Mouse (Mus musculus): ENCODE measurements at regions not wholly inside any gene's neighbourhood (a gene's known extent, or its start where the extent isn't known, plus 50 kb on each side); places are given as distances from the start of the nearest gene placed in this dataset.

GRCm38 (mm10) chr4:124393595-124393994 is 217.0 kb downstream of the 3100002H09Rik start:
- WGBS, result 59% methylated on average over 10 of the region's 10 CpGs
- H3K36me3 ChIP-seq (ENCODE audit: control insufficient read depth, insufficient read depth, low read length), result no peaks in the 10 kb centered on the region
- H3K9me3 ChIP-seq (ENCODE audit: control insufficient read depth, low read length), result no peaks in the 10 kb centered on the region
- no peak overlapping the region for H3K9ac ChIP-seq (ENCODE audit: low read depth, low read length)
- H3K4me2 ChIP-seq (ENCODE audit: low read length), result no peak overlapping the region
- ATAC-seq, result no peak
- H3K27ac ChIP-seq (ENCODE audit: low read depth, low read length), result no peak overlapping the region
- H3K27me3 ChIP-seq (replicated peaks; ENCODE audit: control insufficient read depth, insufficient read depth, low read length), result peaks cover 11% of the 10 kb centered on the region
- H3K4me3 ChIP-seq (ENCODE audit: low read length), result no peak overlapping the region
- no peaks in the 10 kb centered on the region for H3K4me1 ChIP-seq (ENCODE audit: control insufficient read depth, insufficient read depth, low read depth, low read length)

GRCm38 (mm10) chr4:124389067-124389466 is 221.5 kb downstream of the 3100002H09Rik start:
- Histone ChIP-seq H3K27ac (ENCODE audit: low read depth, low read length) (no peak overlapping the region), H3K36me3 (ENCODE audit: control insufficient read depth, insufficient read depth, low read length) (no peaks in the 10 kb centered on the region), H3K4me2 (ENCODE audit: low read length) (no peak overlapping the region), H3K9me3 (ENCODE audit: control insufficient read depth, low read length) (no peaks in the 10 kb centered on the region), H3K4me3 (ENCODE audit: low read length) (no peak overlapping the region), H3K27me3 (replicated peaks; ENCODE audit: control insufficient read depth, insufficient read depth, low read length) (peaks cover 5% of the 10 kb centered on the region), H3K9ac (ENCODE audit: low read depth, low read length) (no peak overlapping the region), H3K4me1 (ENCODE audit: control insufficient read depth, insufficient read depth, low read depth, low read length) (no peaks in the 10 kb centered on the region)
- 74% methylated on average over 10 of the region's 10 CpGs for WGBS
- ATAC-seq, result no peak

- 32% methylated on average over 11 of the region's 11 CpGs for WGBS
- Histone ChIP-seq H3K27me3 (replicated peaks; ENCODE audit: control insufficient read depth, insufficient read depth, low read length) (peaks cover 3% of the 10 kb centered on the region), H3K9me3 (ENCODE audit: control insufficient read depth, low read length) (no peaks in the 10 kb centered on the region), H3K9ac (ENCODE audit: low read depth, low read length) (no peak overlapping the region), H3K4me3 (ENCODE audit: low read length) (no peak overlapping the region), H3K4me2 (ENCODE audit: low read length) (no peak overlapping the region), H3K27ac (ENCODE audit: low read depth, low read length) (no peak overlapping the region), H3K4me1 (ENCODE audit: control insufficient read depth, insufficient read depth, low read depth, low read length) (no peaks in the 10 kb centered on the region), H3K36me3 (ENCODE audit: control insufficient read depth, insufficient read depth, low read length) (no peaks in the 10 kb centered on the region)
- ATAC-seq, result no peak
Measured at GRCm38 (mm10) chr4:124385106-124386055, 225.2 kb downstream of the 3100002H09Rik start.

GRCm38 (mm10) chr4:124376504-124376903 is 234.1 kb downstream of the 3100002H09Rik start:
- Histone ChIP-seq H3K27ac (ENCODE audit: low read depth, low read length) (no peak overlapping the region), H3K36me3 (ENCODE audit: control insufficient read depth, insufficient read depth, low read length) (no peaks in the 10 kb centered on the region), H3K9me3 (ENCODE audit: control insufficient read depth, low read length) (no peaks in the 10 kb centered on the region), H3K4me3 (ENCODE audit: low read length) (no peak overlapping the region), H3K4me2 (ENCODE audit: low read length) (no peak overlapping the region), H3K9ac (ENCODE audit: low read depth, low read length) (no peak overlapping the region), H3K4me1 (ENCODE audit: control insufficient read depth, insufficient read depth, low read depth, low read length) (peaks cover 4% of the 10 kb centered on the region; the same call in 1 of the 2 replicates), H3K27me3 (replicated peaks; ENCODE audit: control insufficient read depth, insufficient read depth, low read length) (peaks cover 8% of the 10 kb centered on the region)
- no peak for ATAC-seq
- WGBS, result 62% methylated on average over 5 of the region's 5 CpGs

- ATAC-seq, result no peak
- no peak overlapping the region for H3K27ac ChIP-seq (ENCODE audit: low read depth, low read length)
- WGBS, result 51% methylated on average over 6 of the region's 6 CpGs
- no peak overlapping the region for H3K4me3 ChIP-seq (ENCODE audit: low read length)
- no peaks in the 10 kb centered on the region for H3K9me3 ChIP-seq (ENCODE audit: control insufficient read depth, low read length)
- H3K36me3 ChIP-seq (ENCODE audit: control insufficient read depth, insufficient read depth, low read length), result no peaks in the 10 kb centered on the region
- H3K27me3 ChIP-seq (replicated peaks; ENCODE audit: control insufficient read depth, insufficient read depth, low read length), result peaks cover 8% of the 10 kb centered on the region
- no peak overlapping the region for H3K9ac ChIP-seq (ENCODE audit: low read depth, low read length)
- peaks cover 4% of the 10 kb centered on the region; the same call in 1 of the 2 replicates for H3K4me1 ChIP-seq (ENCODE audit: control insufficient read depth, insufficient read depth, low read depth, low read length)
- H3K4me2 ChIP-seq (ENCODE audit: low read length), result no peak overlapping the region
Measured at GRCm38 (mm10) chr4:124375581-124375980, 235.0 kb downstream of the 3100002H09Rik start.

- H3K36me3 ChIP-seq (ENCODE audit: control insufficient read depth, insufficient read depth, low read length), result no peaks in the 10 kb centered on the region
- no peak overlapping the region for H3K4me3 ChIP-seq (ENCODE audit: low read length)
- no peak for ATAC-seq
- no peaks in the 10 kb centered on the region for H3K9me3 ChIP-seq (ENCODE audit: control insufficient read depth, low read length)
- no peak overlapping the region for H3K9ac ChIP-seq (ENCODE audit: low read depth, low read length)
- H3K27ac ChIP-seq (ENCODE audit: low read depth, low read length), result no peak overlapping the region
- H3K27me3 ChIP-seq (replicated peaks; ENCODE audit: control insufficient read depth, insufficient read depth, low read length), result peaks cover 2% of the 10 kb centered on the region; the same call in 1 of the 2 replicates
- WGBS, result 83% methylated on average over 3 of the region's 3 CpGs
- H3K4me2 ChIP-seq (ENCODE audit: low read length), result no peak overlapping the region
- H3K4me1 ChIP-seq (ENCODE audit: control insufficient read depth, insufficient read depth, low read depth, low read length), result no peaks in the 10 kb centered on the region
Measured at GRCm38 (mm10) chr4:124368831-124369230, 241.8 kb downstream of the 3100002H09Rik start.

GRCm38 (mm10) chr4:124368085-124368484 is 242.5 kb downstream of the 3100002H09Rik start:
- no peak overlapping the region for H3K4me3 ChIP-seq (ENCODE audit: low read length)
- no peak overlapping the region for H3K9ac ChIP-seq (ENCODE audit: low read depth, low read length)
- H3K36me3 ChIP-seq (ENCODE audit: control insufficient read depth, insufficient read depth, low read length), result no peaks in the 10 kb centered on the region
- H3K4me1 ChIP-seq (ENCODE audit: control insufficient read depth, insufficient read depth, low read depth, low read length), result no peaks in the 10 kb centered on the region
- H3K27ac ChIP-seq (ENCODE audit: low read depth, low read length), result no peak overlapping the region
- H3K4me2 ChIP-seq (ENCODE audit: low read length), result no peak overlapping the region
- H3K9me3 ChIP-seq (ENCODE audit: control insufficient read depth, low read length), result peaks cover 3% of the 10 kb centered on the region
- no peaks in the 10 kb centered on the region for H3K27me3 ChIP-seq (replicated peaks; ENCODE audit: control insufficient read depth, insufficient read depth, low read length)
- no peak for ATAC-seq
- WGBS, result 58% methylated on average over 10 of the region's 10 CpGs

GRCm38 (mm10) chr4:124360578-124360908 is 250.1 kb downstream of the 3100002H09Rik start:
- peaks cover 7% of the 10 kb centered on the region; the same call in 1 of the 2 replicates for H3K27me3 ChIP-seq (replicated peaks; ENCODE audit: control insufficient read depth, insufficient read depth, low read length)
- no peak overlapping the region for H3K9ac ChIP-seq (ENCODE audit: low read depth, low read length)
- peaks cover 4% of the 10 kb centered on the region for H3K9me3 ChIP-seq (ENCODE audit: control insufficient read depth, low read length)
- no peaks in the 10 kb centered on the region for H3K4me1 ChIP-seq (ENCODE audit: control insufficient read depth, insufficient read depth, low read depth, low read length)
- no peak for ATAC-seq
- no peak overlapping the region for H3K4me3 ChIP-seq (ENCODE audit: low read length)
- H3K4me2 ChIP-seq (ENCODE audit: low read length), result no peak overlapping the region
- no peaks in the 10 kb centered on the region for H3K36me3 ChIP-seq (ENCODE audit: control insufficient read depth, insufficient read depth, low read length)
- H3K27ac ChIP-seq (ENCODE audit: low read depth, low read length), result no peak overlapping the region
- 36% methylated on average over 6 of the region's 6 CpGs for WGBS

- Histone ChIP-seq H3K4me2 (ENCODE audit: low read length) (no peak overlapping the region), H3K27me3 (replicated peaks; ENCODE audit: control insufficient read depth, insufficient read depth, low read length) (peaks cover 7% of the 10 kb centered on the region; the same call in 1 of the 2 replicates)
- WGBS, result 25% methylated on average over 13 of the region's 13 CpGs
Measured at GRCm38 (mm10) chr4:124359707-124360577, 250.7 kb downstream of the 3100002H09Rik start.

More at GRCm38 (mm10) chr4:124359707-124360577, 250.7 kb downstream of the 3100002H09Rik start:
- no peak overlapping the region for H3K4me3 ChIP-seq (ENCODE audit: low read length)
- no peak overlapping the region for H3K27ac ChIP-seq (ENCODE audit: low read depth, low read length)
- peaks cover 4% of the 10 kb centered on the region for H3K9me3 ChIP-seq (ENCODE audit: control insufficient read depth, low read length)
- no peaks in the 10 kb centered on the region for H3K36me3 ChIP-seq (ENCODE audit: control insufficient read depth, insufficient read depth, low read length)
- no peak for ATAC-seq
- H3K4me1 ChIP-seq (ENCODE audit: control insufficient read depth, insufficient read depth, low read depth, low read length), result no peaks in the 10 kb centered on the region
- no peak overlapping the region for H3K9ac ChIP-seq (ENCODE audit: low read depth, low read length)

All from hindbrain, embryonic 16.5 days (tissue).